Mouse (Mus musculus) layer of hippocampus, postnatal 10 days (tissue): ENCODE measurements around the gene Cnst. TPM values are rescaled to one million over a fixed set of nuclear protein-coding genes. Genes with fewer than 3 reads are reported as not detected.

Experiments
- DNase-seq, 2 experiments: peaks; one replicate each; pipeline ENCODE4 v3.0.0; 2021; ENCODE audit warnings: low spot score in 2 of 2
- long read RNA-seq: library from polyadenylated mRNA; stranded (forward); transcript quantifications from one replicate; pipeline ENCODE4 v2.0.0, GENCODE M21; 2023
- total RNA-seq, 2 experiments: library from RNA; stranded (reverse); gene quantifications; 2 replicates each; pipeline ENCODE4 v1.2.3; 2021

Cnst gene
- 10 to 100 TPM; 28.8 to 30.0 TPM for total RNA-seq
- long read RNA-seq, full-length matches to known transcripts: 3 of 9 reads
- long read RNA-seq, partial matches to known transcripts: 1 of 9 reads
- long read RNA-seq, other reads (novel, unspliced or antisense): 5 of 9 reads

- peak; percentile 98 for DNase-seq
Measured at GRCm38 (mm10) chr1:179545768-179546550, at the start of gene Cnst, which contains the start of gene Tfb2m. TSS of gene Cnst (plus strand) at chr1:179546370. TSS of gene Tfb2m (minus strand) at chr1:179546267.

DNA sequence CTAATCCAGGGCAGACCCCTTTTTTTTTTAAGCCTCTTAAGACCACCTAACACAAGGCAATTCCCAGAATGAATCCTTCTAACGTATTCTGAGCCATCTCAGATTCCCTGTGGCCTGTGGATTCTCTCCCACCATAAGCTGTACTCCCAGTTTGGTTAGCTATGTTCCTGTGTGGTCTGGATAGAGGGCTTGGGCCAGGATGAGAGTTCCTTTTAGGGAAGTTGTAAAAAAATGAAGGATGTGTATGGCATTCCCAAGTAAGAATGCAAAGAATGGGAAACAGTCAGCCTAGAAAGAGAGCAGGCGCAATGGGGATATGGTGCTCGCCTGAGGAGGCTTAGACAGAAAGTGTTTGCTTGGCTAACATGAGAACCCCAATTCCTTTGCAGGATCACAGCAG, 46.9 kb upstream of the Cnst start:
- DNase-seq: no peak

DNA sequence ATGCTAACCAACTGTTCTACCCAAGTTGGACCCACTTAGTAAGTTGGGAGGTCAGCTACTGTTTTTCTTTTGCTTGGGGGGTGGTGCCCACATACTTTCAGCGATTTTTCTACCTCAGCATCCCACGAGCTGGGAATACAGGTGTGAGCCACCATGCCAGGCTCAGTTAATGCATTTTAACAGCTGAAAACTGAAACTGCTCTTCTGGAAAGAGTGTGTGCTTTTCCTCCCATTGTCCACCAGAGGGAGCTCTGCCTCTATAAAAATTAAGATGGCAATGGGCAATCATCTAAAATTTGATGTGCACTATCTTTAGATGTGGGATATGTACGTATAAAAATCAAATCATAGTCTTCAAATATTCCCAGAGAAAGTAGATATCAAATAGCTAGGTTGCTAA, 43.6 kb upstream of the Cnst start:
- DNase-seq: peak in 1 of 2 experiments; percentile 16

DNA sequence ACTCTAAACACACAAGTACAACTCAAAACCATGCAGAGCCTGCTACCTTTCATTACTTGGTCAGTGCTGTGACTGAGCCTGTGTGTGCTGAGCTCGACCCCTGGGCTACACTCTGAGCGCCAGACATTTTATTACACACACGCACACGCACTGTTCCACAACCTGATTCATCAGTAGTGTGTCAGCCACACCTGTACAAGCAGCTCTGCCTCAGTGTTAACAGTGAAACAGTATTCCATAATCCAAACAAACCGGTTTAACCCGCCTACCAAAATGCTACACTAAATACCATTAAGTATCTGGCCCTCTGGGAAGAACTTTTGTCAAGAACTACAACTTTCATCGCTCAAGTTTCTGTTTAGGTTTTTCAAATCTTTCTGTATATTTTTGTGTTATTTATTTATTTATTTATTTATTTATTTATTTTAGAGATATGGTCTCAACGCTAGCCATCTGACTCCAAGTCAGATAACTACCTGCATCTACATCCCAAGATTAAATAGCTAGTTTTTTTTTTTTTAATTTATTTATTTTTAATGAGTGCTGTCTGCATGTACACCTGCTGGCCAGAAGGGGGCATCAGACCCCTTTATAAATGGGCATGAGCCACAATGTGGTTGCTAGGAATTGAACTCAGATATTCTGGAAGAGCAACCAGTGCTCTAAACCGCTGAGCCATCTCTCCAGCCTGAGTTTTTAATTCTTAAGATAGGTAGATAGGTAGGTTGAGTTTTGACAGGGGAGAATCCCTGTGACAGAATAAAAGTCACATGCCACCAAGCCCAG, 39.4 kb upstream of the Cnst start:
- DNase-seq: peak; percentile 23 to 56

- no peak for DNase-seq
Measured at GRCm38 (mm10) chr1:179510546-179511340, 35.4 kb upstream of the Cnst start.

DNA sequence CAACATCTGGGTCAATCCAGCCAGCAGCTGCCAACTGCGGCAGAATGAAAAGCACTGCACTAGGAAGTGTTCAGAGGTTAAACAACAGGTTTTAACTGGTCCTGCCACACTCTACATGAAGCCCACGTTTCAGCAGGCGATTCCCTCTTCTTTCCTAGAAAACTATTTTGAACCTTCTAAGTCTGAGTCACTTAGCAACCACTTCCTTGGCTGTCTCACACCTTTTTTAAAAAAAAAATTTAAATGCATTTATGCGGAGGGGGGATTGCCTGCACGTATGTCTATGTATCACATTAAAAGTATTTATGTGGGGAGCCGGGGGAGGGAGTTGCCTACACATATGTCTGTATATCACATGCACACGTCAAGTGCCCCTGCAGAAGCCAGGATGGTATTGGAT, 34.3 kb upstream of the Cnst start:
- no peak for DNase-seq

- DNase-seq: peak in 1 of 2 experiments; percentile 14
Measured at GRCm38 (mm10) chr1:179516941-179517712, 29.0 kb upstream of the Cnst start.

- DNase-seq: peak; percentile 84 to 88
Measured at GRCm38 (mm10) chr1:179517713-179518465, 28.3 kb upstream of the Cnst start, which contains the start of gene Smyd3. TSS of gene Smyd3 (minus strand) at chr1:179518041.

DNA sequence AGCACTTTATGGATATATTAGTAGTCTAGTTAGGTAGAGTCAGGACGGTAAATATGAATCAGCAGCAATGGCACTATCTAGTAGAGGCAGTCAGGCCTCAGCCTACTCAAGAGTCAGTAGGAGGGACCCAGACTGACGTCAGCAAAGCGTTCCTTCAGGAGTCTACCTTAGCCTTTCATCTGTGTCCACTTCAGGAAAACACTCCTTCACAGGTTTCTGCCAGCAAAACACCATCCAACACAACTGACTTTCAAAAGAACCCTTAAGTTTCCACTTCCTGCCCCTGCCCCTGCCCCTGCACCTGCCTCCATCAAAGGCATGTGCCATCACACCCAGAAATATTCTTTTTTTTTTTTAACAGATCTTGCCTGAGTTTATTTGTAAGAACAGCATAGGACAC, 26.3 kb upstream of the Cnst start:
- DNase-seq: no peak

DNA sequence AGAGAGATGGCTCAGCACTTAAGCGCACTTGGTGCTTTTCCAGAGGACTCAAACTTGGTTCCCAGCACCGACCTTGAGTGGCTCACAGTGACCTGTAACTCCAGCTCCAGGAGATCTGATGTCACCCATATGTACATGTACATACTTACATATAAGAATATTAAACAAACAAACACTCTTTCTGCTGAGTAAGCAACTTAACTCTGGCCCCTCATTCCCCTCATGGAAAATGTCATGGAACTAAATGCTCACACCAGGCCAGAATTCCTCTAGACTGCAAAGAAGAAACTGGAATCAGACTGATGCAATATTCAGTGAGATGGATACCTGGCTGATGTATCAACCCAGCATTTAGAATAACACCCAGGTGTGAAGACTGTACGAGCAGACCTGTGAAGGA, 7.1 kb upstream of the Cnst start:
- DNase-seq: no peak

- no peak for DNase-seq
Measured at GRCm38 (mm10) chr1:179539887-179540286, 6.3 kb upstream of the Cnst start.

DNA sequence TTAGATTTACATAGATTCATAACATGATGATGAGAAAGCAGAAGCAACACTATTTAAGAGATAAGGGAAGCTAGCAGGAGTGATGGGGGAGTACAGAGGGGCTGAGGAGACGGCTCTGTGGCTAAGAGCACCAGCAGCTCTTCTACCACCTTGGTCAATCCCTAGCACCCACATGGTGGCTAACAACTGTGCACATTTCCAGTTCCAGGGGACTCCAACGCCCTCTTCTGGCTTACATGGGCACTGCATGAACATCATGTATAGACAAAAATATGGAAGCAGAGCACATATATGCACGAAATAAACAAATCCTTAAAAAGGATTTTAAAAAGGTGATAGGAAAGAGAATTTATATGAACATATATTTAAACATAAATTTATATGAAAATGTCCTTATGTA, 4.7 kb upstream of the Cnst start:
- DNase-seq: no peak

GRCm38 (mm10) chr1:179546551-179546917, 364 bp downstream of the Cnst start:
- DNase-seq: no peak

DNA sequence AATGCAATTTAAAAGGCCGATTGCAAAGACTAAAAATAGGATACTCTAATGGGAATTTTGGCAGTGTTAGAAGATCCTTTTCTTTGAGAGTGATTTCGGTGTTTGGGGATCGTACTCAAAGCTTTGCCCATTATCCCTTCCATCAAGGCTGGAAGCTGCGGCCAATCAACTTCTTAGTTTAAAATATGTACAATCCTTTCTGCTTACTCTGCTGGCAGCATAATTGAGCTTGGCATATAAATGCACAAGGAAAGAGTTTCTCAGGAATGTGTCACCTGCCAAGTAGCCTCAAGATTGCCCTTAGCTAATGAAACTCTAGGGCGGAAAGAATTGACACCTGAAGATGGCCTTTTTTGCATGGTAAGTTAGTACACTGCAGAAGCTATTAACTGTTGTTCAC, 1.0 kb downstream of the Cnst start:
- DNase-seq: no peak

GRCm38 (mm10) chr1:179548220-179548619, 2.0 kb downstream of the Cnst start:
- no peak for DNase-seq

DNA sequence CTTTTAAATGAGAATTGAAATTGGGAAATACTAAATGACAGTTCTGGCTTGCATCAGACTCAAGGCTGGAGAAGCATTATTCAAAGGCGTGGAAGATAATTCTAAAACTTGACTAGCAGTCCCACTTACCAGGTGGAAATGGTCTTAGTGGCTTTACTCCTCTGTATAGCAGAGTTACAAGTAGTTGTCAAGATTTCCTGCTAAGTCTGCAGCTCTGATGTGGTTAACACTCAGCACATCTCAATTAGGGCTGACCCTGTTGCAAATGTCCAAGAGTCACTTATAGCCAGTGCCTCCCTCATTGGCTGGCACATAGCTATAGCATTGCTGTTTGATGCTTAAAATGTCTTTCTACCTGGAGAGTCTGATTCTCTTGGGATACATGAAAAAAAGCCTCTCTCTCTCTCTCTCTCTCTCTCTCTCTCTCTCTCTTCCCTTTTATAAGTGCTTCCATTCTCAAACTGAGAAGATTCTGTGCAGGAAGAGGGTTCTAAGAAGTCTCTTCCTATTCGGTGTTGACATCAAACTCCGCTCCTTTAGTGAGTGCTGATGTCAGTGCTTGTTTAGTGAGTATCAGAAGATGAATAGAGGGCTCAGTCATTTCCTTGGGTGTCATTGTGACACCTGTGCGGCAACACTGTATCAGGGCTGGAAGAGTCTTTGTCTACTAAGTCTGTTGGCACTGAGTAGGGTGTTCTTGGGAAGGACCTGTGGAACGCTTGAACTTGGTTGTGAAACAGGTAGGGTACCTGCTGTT, 3.0 kb downstream of the Cnst start:
- DNase-seq: no peak

GRCm38 (mm10) chr1:179551336-179551735, 5.2 kb downstream of the Cnst start:
- DNase-seq: no peak

DNA sequence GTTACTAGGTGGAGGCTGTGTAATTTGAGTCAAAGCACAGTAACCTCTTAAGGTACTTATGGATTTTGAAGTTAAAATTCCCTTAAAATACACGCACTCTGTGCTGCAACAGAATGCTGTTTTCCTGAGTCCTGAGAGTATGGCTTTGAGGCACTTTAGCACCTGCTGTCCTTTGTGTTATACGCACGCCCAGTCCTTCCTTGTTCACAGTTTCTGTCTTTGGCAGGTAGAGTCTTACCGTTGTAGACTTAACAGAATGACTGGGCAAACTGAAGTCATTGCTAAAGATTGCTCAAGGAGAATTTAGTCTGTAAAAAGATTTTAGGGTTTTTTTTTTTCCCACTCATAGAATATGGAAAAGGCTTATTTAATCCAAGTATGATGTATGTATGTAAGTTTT, 5.8 kb downstream of the Cnst start:
- DNase-seq: no peak

GRCm38 (mm10) chr1:179552751-179553150, 6.6 kb downstream of the Cnst start:
- no peak for DNase-seq
